Mouse (Mus musculus) embryonic fibroblast, embryonic 13.5 days (primary cell): ENCODE results near the gene Cavin1.

Experiments
- CTCF ChIP-seq: IDR thresholded peaks from 2 replicates; pipeline ENCODE4 v1.5.1; 2011; ENCODE audit warnings: mild to moderate bottlenecking, control low read depth, low read length, moderate library complexity, borderline replicate concordance; ENCODE audit not compliant: insufficient read depth
- POLR2A ChIP-seq: IDR thresholded peaks from 2 replicates; pipeline ENCODE4 v1.6.1; 2011; ENCODE audit warnings: low read depth, mild to moderate bottlenecking, control low read depth, low read length, moderate library complexity

- no peak for TF ChIP-seq CTCF
- TF ChIP-seq POLR2A: no peak
Measured at GRCm38 (mm10) chr11:100975241-100975640, 4.6 kb upstream of the Cavin1 start.
